Mouse (Mus musculus) myocyte (in vitro differentiated cells): Measurements from ENCODE around the gene Gm44973. TPM values are rescaled to one million over a fixed set of nuclear protein-coding genes. Genes with fewer than 3 reads are reported as not detected.
A peak's percentile ranks its signal among the peaks of the same experiment; 100 is the strongest.
"Not testable (repeated sequence)": the region's sequence is repeated elsewhere in the genome, so short reads cannot be mapped to it uniquely, and the experiment has no call there.

Experiments
- H3K27me3 ChIP-seq: one replicate; pipeline ENCODE4 v1.6.1; 2011; ENCODE audit not compliant: control insufficient read depth, insufficient read depth, insufficient read length
- H3K36me3 ChIP-seq: one replicate; pipeline ENCODE4 v1.6.1; 2011; ENCODE audit not compliant: control insufficient read depth, insufficient read depth
- H3K4me2 ChIP-seq: one replicate; pipeline ENCODE4 v1.6.1; 2011; ENCODE audit warnings: low read depth, control low read depth
- H3K4me3 ChIP-seq: one replicate; pipeline ENCODE4 v1.5.1; 2011; ENCODE audit warnings: mild to moderate bottlenecking, control low read depth, moderate library complexity
- H3K79me2 ChIP-seq: one replicate; pipeline ENCODE4 v1.6.1; 2011; ENCODE audit not compliant: control insufficient read depth, insufficient read depth
- H3ac ChIP-seq: one replicate; pipeline ENCODE4 v1.6.1; 2011; ENCODE audit not compliant: control insufficient read depth, insufficient read length
- CEBPB ChIP-seq: IDR thresholded peaks from 2 replicates; pipeline ENCODE4 v1.6.1; 2011; ENCODE audit warnings: mild to moderate bottlenecking, moderate library complexity; ENCODE audit not compliant: poor library complexity, insufficient read depth, severe bottlenecking
- E2F4 ChIP-seq: IDR thresholded peaks from one replicate; pipeline ENCODE4 v1.6.1; 2011; ENCODE audit warnings: mild to moderate bottlenecking, control low read depth, moderate library complexity; ENCODE audit not compliant: insufficient read depth
- MAX ChIP-seq: IDR thresholded peaks from one replicate; pipeline ENCODE4 v1.6.1; 2011; ENCODE audit warnings: low read depth, mild to moderate bottlenecking, control low read depth
- MYOD1 ChIP-seq, 3 experiments: IDR thresholded peaks; one replicate each; pipeline ENCODE4 v1.6.1; 2011; ENCODE audit warnings: control low read depth in 2 of 3, low read depth in 2 of 3, mild to moderate bottlenecking in 2 of 3, moderate library complexity in 1 of 3; ENCODE audit not compliant: insufficient read length in 2 of 3, control insufficient read depth in 1 of 3
- MYOG ChIP-seq, 3 experiments: IDR thresholded peaks; one replicate each; pipeline ENCODE4 v1.6.1; 2011; ENCODE audit warnings: control low read depth in 2 of 3, low read depth in 2 of 3, mild to moderate bottlenecking in 2 of 3; ENCODE audit not compliant: insufficient read length in 2 of 3, control insufficient read depth in 1 of 3, insufficient read depth in 1 of 3
- POLR2A ChIP-seq: IDR thresholded peaks from one replicate; pipeline ENCODE4 v1.6.1; 2011; ENCODE audit warnings: low read depth, mild to moderate bottlenecking, control low read depth, moderate library complexity; ENCODE audit not compliant: insufficient read length
- POLR2AphosphoS2 ChIP-seq: IDR thresholded peaks from one replicate; pipeline ENCODE4 v1.6.1; 2011; ENCODE audit warnings: low read depth, control low read depth; ENCODE audit not compliant: insufficient read length
- REST ChIP-seq: IDR thresholded peaks from one replicate; pipeline ENCODE4 v1.6.1; 2011; ENCODE audit warnings: mild to moderate bottlenecking, control low read depth, moderate library complexity; ENCODE audit not compliant: insufficient read depth, insufficient read length
- SRF ChIP-seq: IDR thresholded peaks from one replicate; pipeline ENCODE4 v1.6.1; 2011; ENCODE audit warnings: low read depth; ENCODE audit not compliant: control insufficient read depth, insufficient read length
- TCF12 ChIP-seq: IDR thresholded peaks from one replicate; pipeline ENCODE4 v1.6.1; 2011; ENCODE audit warnings: mild to moderate bottlenecking, control low read depth; ENCODE audit not compliant: poor library complexity, insufficient read depth, severe bottlenecking
- TCF3 ChIP-seq: IDR thresholded peaks from one replicate; pipeline ENCODE4 v1.6.1; 2011; ENCODE audit warnings: low read depth, control low read depth; ENCODE audit not compliant: insufficient read length
- USF1 ChIP-seq: IDR thresholded peaks from one replicate; pipeline ENCODE4 v1.6.1; 2011; ENCODE audit warnings: low read depth, mild to moderate bottlenecking, control low read depth, moderate library complexity
- polyA plus RNA-seq: library from polyadenylated mRNA; unstranded; fragments of >200 nt; fragmentation: generic; extraction: Trizol; gene quantifications from one replicate; pipeline ENCODE4 v1.2.1, GENCODE M21; 2012; ENCODE audit warnings: missing spikeins

The Gm44973 gene
- polyA plus RNA-seq, 1 experiment: not detected

- peaks cover 37% of the 10 kb centered on the region for H3K79me2 ChIP-seq
- no peaks in the 10 kb centered on the region for H3K36me3 ChIP-seq
- no peak overlapping the region for H3ac ChIP-seq
- H3K4me2 ChIP-seq: no peak overlapping the region
- no peak overlapping the region for H3K4me3 ChIP-seq
- H3K27me3 ChIP-seq: no peaks in the 10 kb centered on the region
- TF ChIP-seq TCF3: no peak
- no peak for TF ChIP-seq E2F4
- no peak for TF ChIP-seq CEBPB
- TF ChIP-seq REST: no peak
- no peak for TF ChIP-seq MYOD1 (IDR thresholded peaks at IDR 0.05; ENCODE audit: control insufficient read depth in 1 of 3, insufficient read length in 2 of 3, low read depth in 2 of 3)
- no peak for TF ChIP-seq MYOG (IDR thresholded peaks at IDR 0.05; ENCODE audit: control insufficient read depth in 1 of 3, insufficient read depth in 1 of 3, insufficient read length in 2 of 3, low read depth in 2 of 3)
- no peak for TF ChIP-seq TCF12
- no peak for TF ChIP-seq USF1
- no peak for TF ChIP-seq POLR2AphosphoS2
- no peak for TF ChIP-seq SRF
- TF ChIP-seq POLR2A: no peak
- no peak for TF ChIP-seq MAX
These were observed 1.6 kb downstream of the Gm44973 start for GRCm38 (mm10) chr7:5016920-5017319.

GRCm38 (mm10) chr7:5017352-5017751, 2.1 kb downstream of the Gm44973 start:
- no peak for TF ChIP-seq TCF12
- no peak for TF ChIP-seq MAX
- no peak for TF ChIP-seq REST
- TF ChIP-seq MYOD1 (IDR thresholded peaks at IDR 0.05; ENCODE audit: control insufficient read depth in 1 of 3, insufficient read length in 2 of 3, low read depth in 2 of 3): no peak
- no peak for TF ChIP-seq MYOG (IDR thresholded peaks at IDR 0.05; ENCODE audit: control insufficient read depth in 1 of 3, insufficient read depth in 1 of 3, insufficient read length in 2 of 3, low read depth in 2 of 3)
- no peak for TF ChIP-seq USF1
- no peak for TF ChIP-seq POLR2AphosphoS2
- TF ChIP-seq SRF: no peak
- no peak for TF ChIP-seq TCF3
- no peak for TF ChIP-seq E2F4
- TF ChIP-seq CEBPB: no peak
- no peak overlapping the region for H3K4me3 ChIP-seq
- no peaks in the 10 kb centered on the region for H3K27me3 ChIP-seq
- peaks cover 41% of the 10 kb centered on the region for H3K79me2 ChIP-seq
- H3K36me3 ChIP-seq: no peaks in the 10 kb centered on the region
- H3K4me2 ChIP-seq: no peak overlapping the region
- H3ac ChIP-seq: no peak overlapping the region

- H3K4me2 ChIP-seq: no peak overlapping the region
- TF ChIP-seq MYOG (IDR thresholded peaks at IDR 0.05; ENCODE audit: control insufficient read depth in 1 of 3, insufficient read depth in 1 of 3, insufficient read length in 2 of 3, low read depth in 2 of 3) (no peak), E2F4 (no peak), USF1 (no peak), MAX (no peak), TCF12 (no peak), REST (no peak), SRF (no peak), POLR2A (no peak), CEBPB (no peak), TCF3 (no peak), POLR2AphosphoS2 (no peak), MYOD1 (IDR thresholded peaks at IDR 0.05; ENCODE audit: control insufficient read depth in 1 of 3, insufficient read length in 2 of 3, low read depth in 2 of 3) (no peak)
- no peaks in the 10 kb centered on the region for H3K36me3 ChIP-seq
- H3K4me3 ChIP-seq: no peak overlapping the region
- no peaks in the 10 kb centered on the region for H3K27me3 ChIP-seq
- H3K79me2 ChIP-seq: peaks cover 44% of the 10 kb centered on the region
- H3ac ChIP-seq: no peak overlapping the region
These were observed 2.6 kb downstream of the Gm44973 start for GRCm38 (mm10) chr7:5017931-5018330.

- not testable (repeated sequence) for H3ac ChIP-seq, H3K36me3 ChIP-seq, H3K27me3 ChIP-seq
- Histone ChIP-seq H3K4me2 (peak overlapping the region; percentile 70), H3K4me3 (peak overlapping the region; percentile 69), H3K79me2 (peaks cover 52% of the 10 kb centered on the region)
These were observed 4.3 kb downstream of the Gm44973 start for GRCm38 (mm10) chr7:5019576-5019975.

GRCm38 (mm10) chr7:5020000-5020681, 4.8 kb downstream of the Gm44973 start, which contains the start of the genes Zfp865 and Ccdc106:
Zfp865 (plus strand) TSS chr7:5020376.
Ccdc106 (plus strand) TSS chr7:5020553.
- H3ac ChIP-seq: peak within 1 kb of the TSS; percentile 92
- H3K4me2 ChIP-seq: peak within 1 kb of the TSS; percentile 88
- H3K27me3 ChIP-seq: no peaks in the 10 kb centered on the region
- H3K4me3 ChIP-seq: peak within 1 kb of the TSS; percentile 69
- TF ChIP-seq POLR2AphosphoS2: peak; percentile 89
- peak in 1 of 3 experiments; percentile 7 for TF ChIP-seq MYOG (IDR thresholded peaks at IDR 0.05; ENCODE audit: control insufficient read depth in 1 of 3, insufficient read depth in 1 of 3, insufficient read length in 2 of 3, low read depth in 2 of 3)
- no peak for TF ChIP-seq E2F4
- no peak for TF ChIP-seq REST
- TF ChIP-seq POLR2A: peak; percentile 70
- peak; percentile 18 for TF ChIP-seq SRF
- no peak for TF ChIP-seq MYOD1 (IDR thresholded peaks at IDR 0.05; ENCODE audit: control insufficient read depth in 1 of 3, insufficient read length in 2 of 3, low read depth in 2 of 3)
- peaks cover 52% of the 10 kb centered on the region for H3K79me2 ChIP-seq
- H3K36me3 ChIP-seq: peaks cover 10% of the 10 kb centered on the region
